Mouse (Mus musculus) forebrain, embryonic 11.5 days (tissue): ENCODE measurements around the gene Ciao1. TPM values are rescaled to one million over a fixed set of nuclear protein-coding genes. Genes with fewer than 3 reads are reported as not detected.

Experiments used
- polyA plus RNA-seq: library from polyadenylated mRNA; unstranded; fragments of >200 nt; fragmentation: Nextera tagmentation; extraction: Ambion mirVana; gene quantifications from 2 replicates; pipeline ENCODE4 v1.2.1, GENCODE M21; 2014

Ciao1 gene
- polyA plus RNA-seq, 1 experiment from 2014 or later: 46.3 TPM

Other genes with a start within 250 kb of the Ciao1 start
- 11.3 and 13.1 TPM in 2 replicates for gene Ap4e1, start 239.1 kb downstream of the Ciao1 start, polyA plus RNA-seq
- gene Blvra, start 177.2 kb downstream of the Ciao1 start, polyA plus RNA-seq: 15.2 and 20.3 TPM in 2 replicates
- 130 and 132 TPM in 2 replicates for gene Ncaph, start 113.9 kb downstream of the Ciao1 start, polyA plus RNA-seq
- gene Itpripl1, start 104.4 kb downstream of the Ciao1 start, polyA plus RNA-seq: 22.5 and 23.5 TPM in 2 replicates
- 2.1 and 2.9 TPM in 2 replicates for gene 1810024B03Rik, start 39.5 kb downstream of the Ciao1 start, polyA plus RNA-seq
- 113 and 115 TPM in 2 replicates for gene Snrnp200, start 39.4 kb downstream of the Ciao1 start, polyA plus RNA-seq
- gene Tmem127, start 92 bp upstream of the Ciao1 start, polyA plus RNA-seq: 23.0 and 25.7 TPM in 2 replicates
- 95.0 and 102 TPM in 2 replicates for gene Stard7, start 22.4 kb upstream of the Ciao1 start, polyA plus RNA-seq
- gene Dusp2, start 88.3 kb upstream of the Ciao1 start, polyA plus RNA-seq: 3.9 and 5.2 TPM in 2 replicates
- gene Astl, start 90.8 kb upstream of the Ciao1 start, polyA plus RNA-seq: not detected in 2 replicates
- gene Adra2b, start 115.4 kb upstream of the Ciao1 start, polyA plus RNA-seq: 3.4 and 4.1 TPM in 2 replicates
- 0.16 and 0.40 TPM in 2 replicates for gene Gpat2, start 177.4 kb upstream of the Ciao1 start, polyA plus RNA-seq
- 25.8 and 26.0 TPM in 2 replicates for gene Fahd2a, start 196.7 kb upstream of the Ciao1 start, polyA plus RNA-seq